ENCODE assay signal across 26 mouse cellular contexts in genomic region chr1:7318850-7319249, GRCm38 (mm10).
A peak's percentile ranks its signal among the peaks of the same experiment; 100 is the strongest.
DNase-seq lines count a peak whose midpoint lies in the region; ATAC-seq and TF ChIP-seq lines count a peak whose summit lies in the region.
"Had no signal": no experiment of that assay in that cellular context is flagged by ENCODE, and none has a peak within 500 bp of the region (broad histone marks: within the 10 kb centered on the region; RNA-seq: fewer than 3 reads in every experiment).

No protein-coding gene starts in this region.

- H3K4me1 ChIP-seq in forebrain, embryonic 14.5 days (ENCODE audit: control insufficient read depth, insufficient read depth, low read length) = no peaks in the 10 kb centered on the region
- H3K4me1 ChIP-seq in forebrain, embryonic 10.5 days = peaks cover 5% of the 10 kb centered on the region; the same call in 1 of the 2 replicates
- peaks cover 7% of the 10 kb centered on the region for H3K4me1 ChIP-seq in hindbrain, embryonic 13.5 days (replicated peaks)
- no peaks in the 10 kb centered on the region for H3K4me1 ChIP-seq in neural tube, embryonic 14.5 days (ENCODE audit: control insufficient read depth, insufficient read depth, low read length)
- H3K4me1 ChIP-seq in heart, adult 2 months (ENCODE audit: control insufficient read depth, insufficient read depth, low read length) = no peaks in the 10 kb centered on the region
- no peaks in the 10 kb centered on the region for H3K4me1 ChIP-seq in kidney, adult 2 months (ENCODE audit: control insufficient read depth, insufficient read depth, low read length)
- H3K4me1 ChIP-seq: embryonic facial prominence, embryonic 12.5 days; heart, embryonic 10.5 days; heart, embryonic 15.5 days; kidney, embryonic 15.5 days; liver, embryonic 12.5 days; megakaryocyte, embryonic 14.5 days; midbrain, embryonic 12.5 days had no signal

- H3K79me2 ChIP-seq in heart, adult 2 months (replicated peaks; ENCODE audit: control insufficient read depth, insufficient read depth, low read length) = no peaks in the 10 kb centered on the region

- intact Hi-C loops in heart, adult 2 months (cut with DNase I) = no loop called here

- no peaks in the 10 kb centered on the region for H3K36me3 ChIP-seq in forebrain, embryonic 14.5 days (ENCODE audit: control insufficient read depth, insufficient read depth, low read length)
- H3K36me3 ChIP-seq in forebrain, embryonic 10.5 days (replicated peaks) = no peaks in the 10 kb centered on the region
- H3K36me3 ChIP-seq in hindbrain, embryonic 13.5 days = no peaks in the 10 kb centered on the region
- H3K36me3 ChIP-seq in neural tube, embryonic 14.5 days (ENCODE audit: control insufficient read depth, insufficient read depth, low read length) = no peaks in the 10 kb centered on the region
- H3K36me3 ChIP-seq in heart, adult 2 months (ENCODE audit: control insufficient read depth, insufficient read depth, low read length) = no peaks in the 10 kb centered on the region
- H3K36me3 ChIP-seq in kidney, adult 2 months (ENCODE audit: control insufficient read depth, insufficient read depth, low read length) = no peaks in the 10 kb centered on the region
- H3K36me3 ChIP-seq: embryonic facial prominence, embryonic 12.5 days; heart, embryonic 10.5 days; heart, embryonic 15.5 days; kidney, embryonic 15.5 days; liver, embryonic 12.5 days; midbrain, embryonic 12.5 days had no signal

- no peak overlapping the region for H3K9ac ChIP-seq in forebrain, embryonic 14.5 days (ENCODE audit: low read length)
- H3K9ac ChIP-seq in hindbrain, embryonic 13.5 days = no peak overlapping the region
- H3K9ac ChIP-seq in neural tube, embryonic 14.5 days (replicated peaks; ENCODE audit: low read depth, low read length) = no peak overlapping the region
- no peak overlapping the region for H3K9ac ChIP-seq in heart, adult 2 months (ENCODE audit: low read depth, low read length)
- H3K9ac ChIP-seq: embryonic facial prominence, embryonic 12.5 days; heart, embryonic 15.5 days; kidney, embryonic 15.5 days; liver, embryonic 12.5 days; liver, postnatal 0 days; midbrain, embryonic 12.5 days had no signal

- no peak for TF ChIP-seq CTCF in brain, embryonic 14.5 days (IDR thresholded peaks at IDR 0.05; ENCODE audit: borderline replicate concordance, extremely low read depth, insufficient read depth, insufficient read length)
- TF ChIP-seq CTCF in heart, adult 2 months (IDR thresholded peaks at IDR 0.05) = no peak
- TF ChIP-seq CTCF in kidney, adult 2 months (conservative IDR thresholded peaks at IDR 0.05; ENCODE audit: insufficient read depth, insufficient read length, low read depth, low read length) = no peak

- no peak overlapping the region for H3K27ac ChIP-seq in forebrain, embryonic 14.5 days (ENCODE audit: low read depth, low read length)
- H3K27ac ChIP-seq in forebrain, embryonic 10.5 days = no peak overlapping the region
- no peak overlapping the region for H3K27ac ChIP-seq in hindbrain, embryonic 13.5 days
- H3K27ac ChIP-seq in neural tube, embryonic 14.5 days (ENCODE audit: low read depth, low read length) = no peak overlapping the region
- no peak overlapping the region for H3K27ac ChIP-seq in heart, adult 2 months
- no peak overlapping the region for H3K27ac ChIP-seq in kidney, adult 2 months (ENCODE audit: insufficient read depth, low read depth, low read length)
- H3K27ac ChIP-seq: embryonic facial prominence, embryonic 12.5 days; heart, embryonic 10.5 days; heart, embryonic 15.5 days; kidney, embryonic 15.5 days; layer of hippocampus, adult 2 months; left cerebral cortex, adult 2 months; liver, embryonic 12.5 days; midbrain, embryonic 12.5 days had no signal

- H3K27me3 ChIP-seq in forebrain, embryonic 14.5 days (replicated peaks; ENCODE audit: control insufficient read depth, insufficient read depth, low read length) = no peaks in the 10 kb centered on the region
- no peaks in the 10 kb centered on the region for H3K27me3 ChIP-seq in forebrain, embryonic 10.5 days (ENCODE audit: poor library complexity, severe bottlenecking)
- no peaks in the 10 kb centered on the region for H3K27me3 ChIP-seq in hindbrain, embryonic 13.5 days
- no peaks in the 10 kb centered on the region for H3K27me3 ChIP-seq in neural tube, embryonic 14.5 days (ENCODE audit: control insufficient read depth, insufficient read depth, low read length)
- H3K27me3 ChIP-seq in heart, adult 2 months (ENCODE audit: control insufficient read depth, insufficient read depth, low read length) = no peaks in the 10 kb centered on the region
- no peaks in the 10 kb centered on the region for H3K27me3 ChIP-seq in kidney, adult 2 months (replicated peaks; ENCODE audit: control insufficient read depth, insufficient read depth, low read length)
- H3K27me3 ChIP-seq: embryonic facial prominence, embryonic 12.5 days; heart, embryonic 15.5 days; kidney, embryonic 15.5 days; liver, embryonic 12.5 days; megakaryocyte, embryonic 14.5 days; midbrain, embryonic 12.5 days had no signal

- no peaks in the 10 kb centered on the region for H3K9me3 ChIP-seq in forebrain, embryonic 14.5 days (replicated peaks; ENCODE audit: control insufficient read depth, low read length)
- H3K9me3 ChIP-seq in forebrain, embryonic 10.5 days = no peaks in the 10 kb centered on the region
- H3K9me3 ChIP-seq in hindbrain, embryonic 13.5 days = no peaks in the 10 kb centered on the region
- no peaks in the 10 kb centered on the region for H3K9me3 ChIP-seq in neural tube, embryonic 14.5 days (ENCODE audit: control insufficient read depth, low read length)
- H3K9me3 ChIP-seq: embryonic facial prominence, embryonic 12.5 days; heart, embryonic 10.5 days; heart, embryonic 15.5 days; kidney, embryonic 15.5 days; liver, embryonic 12.5 days; megakaryocyte, embryonic 14.5 days; midbrain, embryonic 12.5 days had no signal

- WGBS in forebrain, embryonic 14.5 days = 28% methylated on average over 2 of the region's 2 CpGs
- WGBS in forebrain, embryonic 10.5 days = 51% methylated on average over 2 of the region's 2 CpGs
- WGBS in hindbrain, embryonic 13.5 days = 48% methylated on average over 2 of the region's 2 CpGs
- 45% methylated on average over 2 of the region's 2 CpGs for WGBS in neural tube, embryonic 14.5 days
- 64% methylated on average over 2 of the region's 2 CpGs for WGBS in heart, adult 2 months
- 80% methylated on average over 2 of the region's 2 CpGs for WGBS in kidney, adult 2 months

- H3K4me2 ChIP-seq in forebrain, embryonic 14.5 days (ENCODE audit: low read length) = no peak overlapping the region
- no peak overlapping the region for H3K4me2 ChIP-seq in hindbrain, embryonic 13.5 days
- no peak overlapping the region for H3K4me2 ChIP-seq in neural tube, embryonic 14.5 days (ENCODE audit: low read depth, low read length)
- H3K4me2 ChIP-seq: embryonic facial prominence, embryonic 12.5 days; heart, embryonic 15.5 days; kidney, embryonic 15.5 days; liver, embryonic 12.5 days; midbrain, embryonic 12.5 days had no signal

- no peak for TF ChIP-seq EP300 in heart, adult 2 months (IDR thresholded peaks at IDR 0.05; ENCODE audit: insufficient read depth, low read depth, low read length)

- H3K4me3 ChIP-seq in forebrain, embryonic 14.5 days (ENCODE audit: low read depth, low read length) = no peak overlapping the region
- no peak overlapping the region for H3K4me3 ChIP-seq in forebrain, embryonic 10.5 days
- no peak overlapping the region for H3K4me3 ChIP-seq in hindbrain, embryonic 13.5 days
- no peak overlapping the region for H3K4me3 ChIP-seq in neural tube, embryonic 14.5 days (ENCODE audit: low read depth, low read length)
- H3K4me3 ChIP-seq in heart, adult 2 months = no peak overlapping the region
- no peak overlapping the region for H3K4me3 ChIP-seq in kidney, adult 2 months (ENCODE audit: insufficient read depth, low read depth, low read length)
- H3K4me3 ChIP-seq: embryonic facial prominence, embryonic 12.5 days; heart, embryonic 10.5 days; heart, embryonic 15.5 days; kidney, embryonic 15.5 days; layer of hippocampus, adult 2 months; left cerebral cortex, adult 2 months; liver, embryonic 12.5 days; megakaryocyte, embryonic 14.5 days; midbrain, embryonic 12.5 days had no signal

- DNase-seq in forebrain, embryonic 14.5 days (ENCODE audit: low spot score) = peak; percentile 22
- no peak for DNase-seq in forebrain, embryonic 10.5 days (ENCODE audit: extremely low spot score, low spot score)
- peak; percentile 41 for DNase-seq in brain, embryonic 14.5 days (ENCODE audit: low read depth)
- DNase-seq in heart, adult 2 months = no peak
- no peak for DNase-seq in kidney, adult 2 months
- DNase-seq: adrenal gland, postnatal 14 days; cerebellum, adult 11-12 months; cerebellum, adult 9-11 months; kidney, adult 11 months; kidney, postnatal 25 days; liver, postnatal 0 days; lung, postnatal 4 days; thymus, adult 2 months; thymus, postnatal 36 days had no signal

- peak; percentile 50; the same call in 1 of the 2 replicates for ATAC-seq in forebrain, embryonic 14.5 days
- peak; percentile 88 for ATAC-seq in hindbrain, embryonic 13.5 days (ENCODE audit: low FRiP score)
- peak; percentile 90 for ATAC-seq in neural tube, embryonic 14.5 days (ENCODE audit: low read depth)
- ATAC-seq: liver, embryonic 12.5 days; liver, postnatal 0 days; Patski had no signal

- no peak for TF ChIP-seq POLR2A in brain, embryonic 14.5 days (IDR thresholded peaks at IDR 0.05; ENCODE audit: borderline replicate concordance, extremely low read depth, insufficient read depth, insufficient read length, poor library complexity, severe bottlenecking)
- TF ChIP-seq POLR2A in heart, adult 2 months (IDR thresholded peaks at IDR 0.05; ENCODE audit: insufficient read depth, low read depth, low read length) = no peak
- TF ChIP-seq POLR2A in kidney, adult 2 months (IDR thresholded peaks at IDR 0.05; ENCODE audit: low read depth, low read length) = no peak

Comparison
In these comparisons a context has a peak if more than half of its experiments do, and no peak if none do; other contexts are left out.
1. DNase-seq: peak in forebrain, embryonic 14.5 days (single experiment) and brain, embryonic 14.5 days (single experiment); none in forebrain, embryonic 10.5 days (single experiment), heart, adult 2 months (0 of 2) and kidney, adult 2 months (single experiment).
2. Peak in every context shown above with its lines, with median percentiles within 50 percentile points of each other: ATAC-seq.